Mouse (Mus musculus) frontal cortex, adult 2 months (tissue): ENCODE measurements around the gene Spns3. TPM values are rescaled to one million over a fixed set of nuclear protein-coding genes. Genes with fewer than 3 reads are reported as not detected.
A peak's percentile ranks its signal among the peaks of the same experiment; 100 is the strongest.

ENCODE experiments used
- DNase-seq, 2 experiments: peaks; one replicate each; pipeline ENCODE4 v3.0.0; 2022; ENCODE audit warnings: low spot score in 1 of 2; ENCODE audit errors: extremely low spot score in 1 of 2
- polyA plus RNA-seq: library from polyadenylated mRNA; depleted of rRNA; stranded (reverse); fragments of >200 nt; gene quantifications from 2 replicates; pipeline ENCODE4 v1.2.3, GENCODE M21; 2012; rRNA removed

Gene Spns3
- polyA plus RNA-seq, 1 experiment, result 0.54 TPM

- no peak for DNase-seq
These were observed 84.2 kb downstream of the Spns3 start for GRCm38 (mm10) chr11:72465978-72466693.

GRCm38 (mm10) chr11:72464821-72465220 is 85.5 kb downstream of the Spns3 start:
- DNase-seq, result no peak

GRCm38 (mm10) chr11:72461500-72461981 is 88.8 kb downstream of the Spns3 start:
- no peak for DNase-seq

- DNase-seq, result no peak
These were observed 91.8 kb downstream of the Spns3 start for GRCm38 (mm10) chr11:72458502-72458901.

- no peak for DNase-seq
These were observed 92.3 kb downstream of the Spns3 start for GRCm38 (mm10) chr11:72457995-72458496.

GRCm38 (mm10) chr11:72455694-72456093 is 94.6 kb downstream of the Spns3 start:
- DNase-seq, result peak; percentile 36 to 58

GRCm38 (mm10) chr11:72453105-72453953 is 97.0 kb downstream of the Spns3 start:
- no peak for DNase-seq

- no peak for DNase-seq
These were observed 98.1 kb downstream of the Spns3 start for GRCm38 (mm10) chr11:72452140-72452665.

- DNase-seq, result no peak
These were observed 102.8 kb downstream of the Spns3 start for GRCm38 (mm10) chr11:72447475-72447874.

GRCm38 (mm10) chr11:72446311-72447105 is 103.8 kb downstream of the Spns3 start:
- DNase-seq, result peak in 1 of 2 experiments; percentile 52

Other genes with a start within 250 kb of the Spns3 start
- 11.4 and 12.2 TPM in 2 replicates for gene Xaf1, start 248.9 kb downstream of the Spns3 start, polyA plus RNA-seq
- gene Fbxo39, start 236.1 kb downstream of the Spns3 start, polyA plus RNA-seq, result 0.06 TPM in 1 of 2 replicates, not detected in the other
- gene Tekt1, start 188.1 kb downstream of the Spns3 start, polyA plus RNA-seq, result 1.9 and 2.1 TPM in 2 replicates
- gene Smtnl2, start 138.8 kb downstream of the Spns3 start, polyA plus RNA-seq, result 2.8 and 3.2 TPM in 2 replicates
- 0.15 and 0.22 TPM in 2 replicates for gene Ggt6, start 115.0 kb downstream of the Spns3 start, polyA plus RNA-seq
- 55.3 and 61.4 TPM in 2 replicates for gene Mybbp1a, start 109.2 kb downstream of the Spns3 start, polyA plus RNA-seq
- 45.0 and 47.0 TPM in 2 replicates for gene Spns2, start 60.6 kb downstream of the Spns3 start, polyA plus RNA-seq
- gene Ube2g1, start 56.8 kb upstream of the Spns3 start, polyA plus RNA-seq, result 38.2 and 39.7 TPM in 2 replicates
- 28.0 and 29.9 TPM in 2 replicates for gene Ankfy1, start 139.5 kb upstream of the Spns3 start, polyA plus RNA-seq
- gene Cyb5d2, start 245.6 kb upstream of the Spns3 start, polyA plus RNA-seq, result 13.8 and 14.0 TPM in 2 replicates
- gene Zzef1, start 245.7 kb upstream of the Spns3 start, polyA plus RNA-seq, result 29.9 and 32.3 TPM in 2 replicates